Mouse (Mus musculus) frontal cortex, adult 2 months (tissue): ENCODE measurements at regions not wholly inside any gene's neighbourhood (a gene's known extent, or its start where the extent isn't known, plus 50 kb on each side); places are given as distances from the start of the nearest gene placed in this dataset.
A peak's percentile ranks its signal among the peaks of the same experiment; 100 is the strongest.
"Not testable (repeated sequence)": the region's sequence is repeated elsewhere in the genome, so short reads cannot be mapped to it uniquely, and the experiment has no call there.

Source experiments
- DNase-seq, 2 experiments: peaks; one replicate each; pipeline ENCODE4 v3.0.0; 2022; ENCODE audit warnings: low spot score in 1 of 2; ENCODE audit errors: extremely low spot score in 1 of 2

DNA sequence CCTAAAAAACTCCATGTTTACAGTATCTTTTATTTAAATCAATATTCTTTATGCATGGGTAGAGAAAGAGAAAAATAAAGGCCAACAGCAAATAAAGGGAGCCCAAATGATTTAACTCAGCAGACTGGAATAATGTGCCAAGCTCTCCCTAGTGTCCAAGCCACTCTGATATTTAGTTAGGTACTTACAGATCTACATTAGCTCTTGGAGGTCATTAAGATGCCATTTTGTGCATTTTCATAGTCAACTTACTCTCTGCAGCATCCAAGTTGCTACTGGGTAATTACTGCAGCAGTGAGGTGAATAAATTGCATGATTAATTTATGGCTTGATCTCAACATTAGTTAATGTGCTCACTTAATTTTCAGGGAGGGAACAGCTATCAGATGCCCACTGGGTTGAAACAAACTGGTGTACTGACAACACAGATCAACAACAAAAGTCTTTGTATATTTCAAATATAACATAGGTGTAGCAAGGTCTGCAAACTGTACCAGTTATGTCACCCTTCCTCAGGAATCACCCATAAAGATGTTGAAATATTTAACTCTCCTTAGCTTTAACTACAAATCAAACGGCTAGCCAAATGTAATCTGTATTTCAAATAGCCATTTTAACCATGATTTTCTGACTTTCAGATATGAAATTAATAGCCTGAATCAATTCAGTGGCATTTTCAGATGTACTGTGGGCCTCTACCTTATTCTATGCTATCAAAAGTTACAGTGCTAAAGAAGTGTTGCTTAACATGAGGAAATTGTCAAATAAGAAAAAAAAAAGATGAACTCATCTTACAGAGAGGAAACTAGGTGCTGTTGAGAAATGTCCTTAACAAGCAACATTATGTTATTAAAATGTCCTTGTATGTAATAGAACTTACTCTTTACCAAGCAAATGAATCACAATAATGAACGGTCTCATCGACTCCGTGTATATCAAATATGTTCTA is 163.8 kb upstream of the Hapln1 start:
- no peak for DNase-seq

DNA sequence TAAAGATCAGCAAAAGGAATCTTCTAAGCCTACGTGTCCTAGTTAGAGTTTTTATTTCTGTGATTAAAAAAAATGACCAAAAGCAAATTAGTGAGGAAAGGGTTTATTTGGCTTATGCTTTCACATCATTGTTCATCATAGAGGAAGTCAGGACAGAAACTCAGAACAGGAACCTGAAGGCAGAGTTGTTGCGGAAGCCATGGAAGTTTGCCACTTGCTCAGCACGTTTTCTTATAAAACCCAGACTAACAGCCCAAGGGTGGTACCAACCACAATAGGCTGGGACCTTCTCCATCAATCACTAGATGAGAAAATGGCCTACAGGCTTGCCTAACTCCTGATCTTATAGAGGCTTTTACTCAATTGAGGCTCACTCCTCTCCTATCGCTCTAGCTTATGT is 161.2 kb upstream of the Hapln1 start:
- DNase-seq, result no peak

DNA sequence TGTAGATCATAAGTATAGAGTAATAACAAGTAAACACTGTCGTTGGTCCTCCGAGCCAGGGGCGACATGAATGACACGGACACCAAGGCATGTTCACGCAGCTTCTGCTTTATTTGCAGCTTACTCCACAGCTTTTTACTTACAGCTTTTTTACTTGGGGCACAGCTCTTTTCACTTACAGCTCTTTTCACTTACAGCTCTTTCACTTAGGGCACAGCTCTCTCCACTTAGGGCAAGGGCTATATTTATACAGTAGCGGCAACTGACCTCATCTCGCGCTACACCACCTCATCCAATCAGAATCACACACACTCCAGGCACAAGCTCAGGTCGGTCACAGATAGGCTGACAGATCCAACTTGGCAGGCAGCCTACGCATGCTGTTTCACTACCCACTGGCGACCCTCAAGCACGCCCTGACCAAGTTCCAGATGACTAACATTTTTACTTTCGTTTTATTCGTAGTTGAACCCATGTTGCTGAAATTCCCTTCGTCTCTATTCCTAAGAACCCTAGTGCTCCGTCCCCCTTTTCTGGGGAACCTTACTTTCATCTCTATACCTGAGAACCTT is 155.9 kb upstream of the Hapln1 start:
- not testable (repeated sequence) for DNase-seq

DNA sequence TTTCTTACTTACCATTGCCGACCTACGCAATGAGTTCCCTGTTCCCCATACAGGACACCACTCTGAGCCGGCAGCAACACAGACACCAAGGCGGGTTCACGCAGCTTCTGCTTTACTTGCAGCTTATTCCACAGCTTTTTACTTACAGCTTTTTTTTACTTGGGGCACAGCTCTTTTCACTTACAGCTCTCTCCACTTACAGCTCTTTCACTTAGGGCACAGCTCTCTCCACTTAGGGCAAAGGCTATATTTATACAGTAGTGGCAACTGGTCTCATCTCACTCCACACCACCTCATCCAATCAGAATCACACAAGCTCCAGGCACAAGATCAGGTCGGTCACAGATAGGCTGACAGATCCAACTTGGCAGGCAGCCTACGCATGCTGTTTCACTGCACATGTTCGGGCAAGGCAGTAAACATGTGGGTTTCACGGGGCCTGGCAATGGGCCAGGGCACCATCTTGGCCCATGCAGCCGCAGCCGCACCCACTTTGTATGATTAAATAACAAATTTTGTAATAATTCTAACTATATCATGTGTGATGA is 154.9 kb upstream of the Hapln1 start:
- DNase-seq, result peak in 1 of 2 experiments; percentile 19

DNA sequence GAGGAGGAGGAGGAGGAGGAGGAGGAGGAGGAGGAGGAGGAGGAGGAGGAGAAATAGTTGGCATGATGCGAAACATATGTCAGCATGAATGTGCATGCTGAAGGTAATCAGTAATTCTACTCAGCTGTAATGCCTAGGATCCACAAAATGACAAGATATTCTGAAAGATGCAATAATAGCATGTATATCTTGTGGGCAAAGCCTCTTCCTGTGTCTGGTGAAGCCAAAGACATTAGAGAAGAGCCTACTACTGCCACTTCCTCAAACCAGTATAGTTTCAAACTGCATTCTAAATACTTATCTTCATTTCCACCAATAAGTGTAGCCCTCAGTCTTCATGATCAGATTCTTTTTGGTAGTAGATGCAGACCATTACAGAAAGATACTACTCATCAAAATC is 152.2 kb upstream of the Hapln1 start:
- DNase-seq, result no peak

DNA sequence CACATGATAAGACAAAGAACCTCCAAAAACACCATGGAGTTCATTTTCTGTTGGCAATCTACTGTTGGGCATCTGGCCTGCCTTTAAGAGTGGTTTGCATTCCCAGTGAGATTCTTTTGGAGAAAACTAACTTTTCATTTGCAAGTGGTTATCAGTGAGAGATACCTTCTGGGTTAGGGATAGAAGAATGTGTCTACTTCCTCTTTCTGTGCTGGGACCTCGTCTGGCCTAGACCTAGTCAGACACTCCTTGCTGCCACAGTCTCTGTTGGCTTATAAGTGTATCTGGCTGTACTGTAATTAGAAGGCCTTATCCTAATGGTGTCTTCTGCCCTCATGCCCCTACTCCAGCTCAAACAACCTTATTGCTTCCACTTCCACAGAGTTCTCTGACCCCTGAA is 150.4 kb upstream of the Hapln1 start:
- DNase-seq, result no peak

DNA sequence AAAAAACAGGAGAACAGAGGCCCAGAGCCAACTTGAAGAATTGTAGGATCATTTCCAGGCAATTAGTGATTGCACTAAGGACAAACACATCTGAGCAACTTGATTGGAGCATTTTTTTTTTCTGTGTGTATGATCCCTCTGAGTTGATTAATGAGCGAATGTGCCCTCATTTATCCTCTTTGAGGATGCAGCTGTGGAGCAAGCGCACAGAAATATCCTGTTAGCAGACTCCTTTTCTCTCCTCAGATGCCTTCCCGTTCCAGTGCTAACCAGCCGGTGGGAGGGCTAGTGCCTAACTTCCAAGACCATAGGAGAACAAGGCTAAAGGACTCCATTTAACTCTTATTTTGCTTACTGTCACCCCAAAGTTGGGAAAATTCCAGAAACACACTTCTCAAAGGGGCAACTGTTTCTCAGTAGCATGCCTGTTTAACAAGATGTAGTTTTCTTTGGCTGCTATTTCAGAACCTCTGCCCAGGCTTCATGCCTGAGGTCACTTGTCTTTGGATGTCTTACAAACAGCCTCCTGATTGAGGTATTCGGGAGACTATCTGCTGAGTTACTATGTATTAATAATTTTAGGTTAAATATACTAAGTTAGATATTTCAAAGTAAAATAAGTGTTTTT is 144.8 kb upstream of the Hapln1 start:
- DNase-seq, result peak in 1 of 2 experiments; percentile 3

DNA sequence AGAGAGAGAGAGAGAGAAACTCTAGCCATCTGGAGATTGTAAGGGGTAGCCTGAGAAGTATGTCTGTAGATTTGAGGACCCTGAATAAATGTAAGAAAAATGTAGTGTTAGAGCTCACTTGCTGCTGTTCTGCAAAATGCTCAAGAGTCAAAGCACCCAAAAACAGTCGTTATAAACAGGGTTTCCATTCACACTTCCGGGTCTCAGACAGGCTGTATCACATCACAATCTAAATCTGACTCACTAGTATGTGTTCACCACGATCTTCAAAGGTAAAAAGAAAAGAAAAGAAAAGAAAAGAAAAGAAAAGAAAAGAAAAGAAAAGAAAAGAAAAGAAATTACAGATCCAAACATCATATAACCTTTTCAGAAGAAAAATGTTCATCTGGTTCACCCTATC is 143.7 kb upstream of the Hapln1 start:
- DNase-seq, result no peak

DNA sequence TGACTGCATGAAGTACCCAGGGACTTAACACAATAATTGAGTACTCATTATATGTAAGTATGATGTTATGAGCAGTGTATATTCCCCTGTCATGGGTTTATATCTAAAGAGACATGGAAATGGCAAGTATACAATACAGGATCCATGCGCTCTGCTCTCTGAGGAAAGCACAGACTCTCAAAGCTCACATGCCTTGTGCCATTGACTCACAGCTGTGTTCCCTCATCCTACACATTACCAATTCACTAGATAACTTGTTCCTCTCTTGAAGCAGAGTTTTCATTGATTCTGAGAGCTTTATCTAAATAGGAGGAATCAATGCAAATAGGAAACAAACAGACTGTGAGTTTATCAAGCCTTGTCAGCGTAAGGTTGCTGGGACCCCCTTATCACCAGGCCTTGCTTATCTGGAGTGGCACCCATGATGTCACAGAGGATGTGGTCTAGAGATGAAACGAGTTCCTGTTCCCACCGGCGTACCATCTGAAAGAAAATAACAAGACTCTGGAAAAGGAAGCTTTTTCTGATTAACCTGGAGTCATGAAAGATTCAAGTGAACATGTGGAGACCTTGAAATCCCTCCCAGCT is 138.4 kb upstream of the Hapln1 start:
- no peak for DNase-seq

DNA sequence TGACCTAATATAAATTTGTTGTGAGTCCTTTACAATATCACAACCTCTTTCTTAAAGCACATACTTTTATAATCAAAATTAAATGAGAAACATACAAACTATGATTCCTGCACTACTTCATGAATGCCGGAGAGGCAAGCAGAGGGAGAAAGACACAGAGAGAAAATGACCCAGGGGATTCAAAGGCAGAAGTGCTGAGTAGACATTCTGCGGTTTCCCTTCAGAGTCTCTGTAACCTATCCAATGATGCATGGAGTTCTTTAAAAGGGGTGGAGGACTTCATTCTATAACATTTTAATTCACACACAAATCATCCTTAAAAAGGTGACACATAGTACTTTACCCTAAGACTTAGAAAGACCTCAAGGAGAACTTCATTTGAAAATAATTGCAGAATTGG is 129.1 kb upstream of the Hapln1 start:
- DNase-seq, result no peak

DNA sequence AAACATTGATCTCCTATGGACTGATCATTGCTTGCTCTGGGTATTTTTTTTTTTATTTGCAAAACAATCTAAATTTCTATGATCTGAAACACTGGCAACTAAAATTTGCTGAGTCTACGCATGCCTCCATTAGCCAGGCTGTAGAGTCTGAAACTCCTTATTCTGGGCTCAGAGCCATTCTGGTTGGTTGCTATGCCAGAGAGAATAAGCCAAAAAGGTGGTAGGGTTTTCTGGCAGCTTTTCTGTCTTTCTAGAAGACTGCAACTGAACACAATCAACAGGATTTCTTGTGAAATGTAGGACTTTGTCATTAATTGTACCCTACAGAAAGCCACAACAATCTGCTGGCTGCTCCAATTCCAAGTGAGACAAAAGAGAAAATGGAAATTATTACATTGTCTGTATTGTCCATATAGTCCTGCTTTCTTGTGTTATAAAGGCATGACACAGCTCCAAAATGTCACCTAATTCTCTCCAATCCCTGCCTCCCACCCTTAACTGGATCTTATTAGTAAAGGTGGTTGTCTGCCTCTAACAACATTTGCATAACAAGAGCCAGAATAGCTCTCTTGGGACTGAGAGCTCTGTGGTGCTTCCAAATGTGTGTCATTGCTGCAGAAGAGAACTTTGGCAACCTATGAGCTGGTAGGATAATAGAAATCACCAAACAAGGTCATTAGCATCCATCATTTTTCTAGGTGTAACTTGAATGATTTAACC is 126.7 kb upstream of the Hapln1 start:
- peak in 1 of 2 experiments; percentile 37 for DNase-seq

DNA sequence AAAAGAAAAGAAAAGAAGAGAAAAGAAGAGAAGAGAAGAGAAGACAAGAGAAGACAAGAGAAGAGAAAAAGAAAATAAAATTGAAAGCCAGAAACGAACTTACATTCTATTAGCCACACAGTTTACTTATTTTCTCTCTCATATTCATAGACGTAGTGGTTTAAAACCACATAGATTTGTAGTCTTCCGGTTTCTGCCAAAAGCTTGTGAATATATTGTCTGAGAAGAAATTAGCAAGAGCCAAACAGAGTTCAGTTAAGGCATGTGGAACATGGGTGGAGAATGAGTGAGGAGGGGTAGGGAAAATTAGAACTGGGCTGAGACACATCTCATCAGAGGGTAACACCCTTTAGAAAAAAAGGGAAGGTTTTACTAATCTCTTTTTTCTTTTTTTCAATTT is 120.8 kb upstream of the Hapln1 start:
- no peak for DNase-seq

DNA sequence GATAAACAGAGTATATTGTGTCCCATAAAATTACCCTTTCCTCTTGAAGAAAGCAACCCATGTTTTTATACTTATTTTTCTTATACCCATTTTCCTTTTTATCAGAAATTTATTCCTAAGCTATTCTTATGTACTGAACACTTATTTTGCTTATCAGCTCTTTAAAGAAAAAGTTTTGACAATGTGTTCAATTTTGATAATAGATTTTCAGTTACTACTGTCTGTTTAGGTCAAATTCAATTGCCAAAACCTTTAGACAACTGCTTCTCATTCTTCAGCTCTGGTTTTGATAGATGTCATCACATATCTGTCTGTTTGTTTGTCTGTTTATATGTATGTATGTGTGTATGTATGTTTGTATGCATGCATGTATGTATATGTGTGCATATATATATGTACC is 117.8 kb upstream of the Hapln1 start:
- no peak for DNase-seq

DNA sequence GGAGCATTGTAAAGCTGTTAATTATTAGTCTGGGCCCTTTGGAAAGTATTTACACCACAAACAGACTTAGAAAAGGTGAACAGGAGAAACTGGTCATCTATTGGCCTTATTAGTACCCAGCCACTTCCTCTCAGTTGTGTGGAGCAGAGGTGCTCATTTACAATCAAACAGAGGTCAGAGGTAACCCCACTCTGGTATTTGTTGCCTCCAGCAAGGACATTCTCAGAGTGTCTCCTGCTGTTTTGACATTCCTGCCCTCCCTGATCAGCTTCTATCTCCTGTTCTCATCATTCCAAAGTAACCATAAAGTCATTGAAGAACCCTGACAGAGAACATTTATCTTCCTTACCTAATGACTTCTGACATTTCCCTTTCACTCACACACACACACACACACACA is 116.1 kb upstream of the Hapln1 start:
- DNase-seq, result no peak

DNA sequence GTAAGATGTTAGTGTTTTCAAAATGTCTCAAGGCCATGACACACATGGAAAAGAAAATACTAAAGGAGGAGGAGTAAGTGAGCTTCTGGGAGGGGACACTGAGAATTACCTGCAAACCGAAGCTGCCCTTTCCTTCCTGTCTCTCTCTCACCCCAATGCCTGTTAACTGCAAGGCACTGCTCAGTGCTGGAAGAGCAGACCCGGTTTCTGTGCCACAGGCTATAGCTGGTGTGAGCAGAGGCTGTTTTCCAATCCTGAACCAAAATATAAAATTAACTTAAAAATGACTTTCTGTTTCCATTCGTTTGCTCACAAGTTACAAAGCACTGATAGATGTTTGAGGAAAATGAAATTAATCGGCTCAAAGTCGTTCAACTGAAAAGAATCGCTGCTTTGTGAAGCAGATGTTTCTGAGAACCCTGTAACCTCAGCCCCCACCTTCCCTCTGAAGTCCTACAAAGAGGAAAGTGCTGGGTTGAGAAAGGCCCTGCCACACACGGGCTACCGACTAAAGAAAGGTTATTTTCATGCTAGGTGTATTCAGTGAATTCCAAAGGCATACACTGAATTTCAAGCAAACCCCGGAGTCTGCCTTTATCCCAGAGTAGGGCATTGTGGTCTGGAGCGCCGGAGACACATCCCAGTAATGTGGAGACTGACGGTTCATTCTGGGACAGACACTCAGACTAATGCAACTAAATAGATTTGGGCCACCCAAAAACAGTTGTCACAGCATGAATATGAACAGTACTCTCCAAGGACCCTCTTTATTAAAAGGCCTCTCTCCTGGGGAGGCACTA is 111.1 kb upstream of the Hapln1 start:
- DNase-seq, result no peak

DNA sequence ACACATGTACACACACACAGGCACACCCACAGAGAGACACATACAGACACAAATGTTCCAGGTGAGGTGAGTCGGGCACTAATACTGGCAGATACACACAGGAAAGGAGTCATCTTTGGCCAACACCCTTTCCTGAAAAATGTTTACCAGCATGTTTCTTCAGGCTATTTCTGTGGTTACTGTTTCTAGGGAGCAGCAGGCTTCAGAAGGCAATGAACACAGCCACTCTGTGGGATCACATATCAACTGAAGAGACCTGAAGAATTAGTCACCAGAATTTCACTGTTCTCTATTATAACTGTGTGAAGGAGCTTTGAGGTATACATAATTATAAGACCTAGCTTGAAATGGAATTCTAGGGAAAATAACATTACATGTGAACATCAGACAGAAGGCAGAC is 94.7 kb upstream of the Hapln1 start:
- no peak for DNase-seq

DNA sequence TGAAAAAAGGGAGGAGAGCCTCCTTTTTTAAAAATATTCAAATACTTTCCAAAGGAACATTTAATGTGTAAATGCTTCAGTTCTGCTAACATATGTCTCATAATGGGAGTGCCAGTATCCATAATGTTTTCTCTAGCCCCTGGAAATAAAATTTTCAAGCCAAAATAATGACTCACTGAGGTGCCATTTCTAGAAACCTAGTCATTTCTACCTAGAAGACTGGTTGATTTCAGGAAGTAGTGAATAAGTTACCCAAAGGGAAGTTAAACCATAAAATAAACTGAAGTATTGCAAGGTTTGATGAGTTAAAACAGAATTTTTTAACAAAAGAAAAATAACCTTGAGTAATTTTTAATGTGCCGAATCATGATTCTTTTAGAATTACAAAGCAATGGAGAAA is 85.8 kb upstream of the Hapln1 start:
- peak in 1 of 2 experiments; percentile 19 for DNase-seq

DNA sequence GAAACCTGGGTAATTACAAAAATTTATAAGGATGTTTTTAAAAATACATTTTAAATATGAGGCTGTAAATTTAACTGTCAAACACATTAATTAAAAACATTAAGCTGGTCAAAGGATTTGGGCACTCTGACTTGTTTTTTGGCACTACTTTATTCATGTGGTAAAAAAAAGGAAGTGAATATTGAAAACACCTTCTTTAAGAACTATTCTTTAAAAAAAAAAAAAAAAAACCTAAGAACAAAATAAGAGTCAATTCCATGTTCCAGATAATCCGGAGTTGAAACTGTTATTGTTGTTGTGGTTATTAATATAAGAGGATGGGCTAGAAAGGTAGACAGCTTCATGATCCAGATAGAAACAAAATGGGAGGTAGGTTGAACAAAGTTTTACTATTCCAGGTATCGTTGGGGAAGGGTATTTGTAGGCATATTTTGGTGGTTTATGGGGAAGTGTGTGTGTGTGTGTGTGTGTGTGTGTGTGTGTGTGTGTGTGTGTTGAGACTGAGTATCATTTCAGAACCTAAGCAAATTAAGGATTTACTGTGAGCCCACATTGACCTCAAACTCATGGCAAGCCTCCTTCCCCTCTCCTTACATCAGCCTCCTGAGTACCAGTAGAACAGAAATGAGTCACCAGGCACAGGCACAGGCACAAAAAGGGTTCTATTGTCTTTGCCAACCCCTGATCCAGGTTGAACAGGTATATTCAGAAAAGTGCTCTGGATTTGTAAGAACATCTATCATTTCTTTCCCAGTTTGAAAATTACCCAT is 85.2 kb upstream of the Hapln1 start:
- no peak for DNase-seq

DNA sequence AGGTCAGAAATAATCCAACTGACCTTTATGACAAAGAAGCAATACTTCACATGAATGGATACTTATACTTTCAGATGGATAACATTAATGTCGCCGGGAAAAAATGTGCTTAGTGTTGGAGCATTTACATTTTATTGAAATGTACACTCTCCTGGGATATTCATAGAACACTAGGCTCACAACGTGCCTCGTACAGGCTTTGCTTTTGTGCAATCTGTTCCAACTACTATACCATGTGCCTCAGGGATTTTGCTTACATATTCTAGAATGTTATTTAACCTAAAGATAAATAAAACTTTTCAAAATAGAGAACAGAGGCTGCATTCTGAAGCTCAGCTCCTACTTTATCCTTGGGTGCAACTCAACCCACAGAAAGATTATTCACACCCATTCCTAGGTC is 75.8 kb upstream of the Hapln1 start:
- DNase-seq, result peak; percentile 8 to 16
